Mouse (Mus musculus) brain, embryonic 18.5 days (tissue): ENCODE measurements around the gene Zc3h7b.
"Not testable (repeated sequence)": the region's sequence is repeated elsewhere in the genome, so short reads cannot be mapped to it uniquely, and the experiment has no call there.

Experiments
- DNase-seq: peaks from one replicate; pipeline ENCODE4 v3.0.0-alpha.2; 2012; ENCODE audit warnings: low read depth, low spot score

Zc3h7b gene

DNA sequence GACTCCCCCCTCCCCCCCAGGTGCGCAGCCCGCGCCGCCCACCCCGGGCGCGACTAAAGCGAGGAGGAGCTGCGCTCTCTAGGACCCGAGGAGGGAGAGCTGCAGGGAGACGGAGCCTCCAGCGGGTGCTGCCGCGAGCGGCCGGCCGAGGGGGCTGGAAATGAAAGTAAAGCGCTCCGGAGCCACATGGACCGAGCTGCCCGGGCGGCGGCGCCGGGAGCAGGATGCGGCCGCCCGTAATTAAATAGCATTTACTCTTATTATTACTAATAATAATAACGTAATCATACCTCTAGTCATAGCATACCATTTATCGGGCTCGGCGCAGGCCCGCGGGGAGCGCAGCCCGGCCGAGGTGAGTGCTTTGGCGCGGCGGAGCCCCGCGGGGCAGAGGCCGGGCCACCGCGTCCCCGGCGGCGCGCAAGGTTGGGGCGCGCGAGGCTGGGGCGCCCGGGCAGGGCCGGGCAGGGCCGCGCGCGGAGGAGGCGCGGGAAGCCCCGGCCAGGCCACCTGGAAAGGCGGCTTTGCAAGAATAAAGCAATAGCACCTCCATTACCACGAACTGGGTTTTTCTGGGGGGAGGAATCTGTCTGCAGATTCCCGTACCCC lies at the start of gene Zc3h7b, which contains the start of gene Rangap1:
Gene Zc3h7b, plus strand, starts transcription at position 66 of the 609 bp plus-strand sequence.
Gene Rangap1, minus strand, starts transcription at position 539 of the 609 bp plus-strand sequence.
- DNase-seq: peak; percentile 39

DNA sequence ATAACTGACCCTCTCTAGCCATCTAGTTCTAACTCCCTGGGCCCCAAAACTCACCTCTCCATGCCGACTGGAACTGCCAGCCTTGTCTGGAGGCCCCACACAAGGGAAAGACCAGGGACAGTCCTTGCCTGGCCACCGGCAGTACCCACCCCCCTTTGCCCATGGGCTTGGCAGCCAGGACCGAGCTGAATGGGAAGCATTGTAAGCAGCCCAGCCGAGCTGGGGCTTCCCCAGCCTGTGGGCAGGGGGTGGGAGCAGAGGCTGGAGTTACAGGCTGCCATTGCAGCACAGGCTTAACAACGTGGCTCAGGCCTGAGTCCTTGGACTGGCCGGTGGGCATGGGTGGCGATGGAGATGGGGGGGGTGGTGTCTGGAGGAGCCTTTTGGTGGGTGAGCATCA lies 47.7 kb upstream of the Zc3h7b start, which contains the start of gene Chadl:
Gene Chadl, minus strand, starts transcription at position 113 of the 400 bp plus-strand sequence.
- no peak for DNase-seq

DNA sequence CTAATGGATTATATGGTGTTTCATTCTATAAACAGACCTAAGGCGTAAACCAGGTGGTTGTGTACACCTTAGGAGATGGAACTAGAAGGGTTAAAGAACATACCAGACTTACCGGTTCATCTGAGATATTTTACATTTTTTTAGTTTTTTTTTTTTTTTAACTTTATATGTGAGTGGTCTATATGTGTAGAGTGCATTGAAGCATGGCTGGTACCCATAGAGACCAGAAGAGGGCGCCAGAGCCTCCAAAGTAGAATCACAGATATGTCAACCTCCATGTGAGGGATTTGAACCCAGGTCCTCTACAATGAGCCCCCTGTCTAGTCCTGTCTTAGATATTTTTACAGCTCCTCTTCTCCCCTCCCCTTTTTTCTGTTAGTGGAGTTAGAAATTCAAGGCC lies 47.0 kb upstream of the Zc3h7b start:
- no peak for DNase-seq

DNA sequence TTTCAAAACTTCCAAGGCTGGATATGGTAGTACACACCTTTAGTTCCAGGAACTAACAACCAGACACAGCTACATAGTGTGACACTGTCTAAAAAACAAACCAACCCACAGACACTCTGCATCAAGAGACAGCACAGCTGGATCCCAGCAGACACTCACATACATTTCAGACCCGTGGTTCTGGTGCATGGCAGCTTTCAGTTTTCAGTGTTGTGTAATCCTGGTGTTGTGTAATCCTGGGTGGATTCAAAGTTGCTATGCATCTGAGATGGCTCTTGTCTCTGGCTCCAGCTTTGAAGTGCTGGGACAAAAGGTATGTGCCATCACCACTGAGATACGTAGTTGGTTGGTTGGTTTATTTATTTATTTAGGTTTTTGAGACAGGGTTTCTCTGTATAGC lies 46.3 kb upstream of the Zc3h7b start:
- DNase-seq: no peak

GRCm38 (mm10) chr15:81700161-81700560 lies 44.7 kb upstream of the Zc3h7b start:
- no peak for DNase-seq

- DNase-seq: no peak
Observed at GRCm38 (mm10) chr15:81700601-81701000, 44.3 kb upstream of the Zc3h7b start.

- DNase-seq: not testable (repeated sequence)
Observed at GRCm38 (mm10) chr15:81701350-81701749, 43.5 kb upstream of the Zc3h7b start.

- DNase-seq: no peak
Observed at GRCm38 (mm10) chr15:81702306-81703093, 42.4 kb upstream of the Zc3h7b start.

GRCm38 (mm10) chr15:81703094-81703489 lies 41.8 kb upstream of the Zc3h7b start:
- DNase-seq: no peak

GRCm38 (mm10) chr15:81708991-81709390 lies 35.9 kb upstream of the Zc3h7b start:
- no peak for DNase-seq

- no peak for DNase-seq
Observed at GRCm38 (mm10) chr15:81709686-81710085, 35.2 kb upstream of the Zc3h7b start.

- no peak for DNase-seq
Observed at GRCm38 (mm10) chr15:81710801-81711200, 34.1 kb upstream of the Zc3h7b start.

DNA sequence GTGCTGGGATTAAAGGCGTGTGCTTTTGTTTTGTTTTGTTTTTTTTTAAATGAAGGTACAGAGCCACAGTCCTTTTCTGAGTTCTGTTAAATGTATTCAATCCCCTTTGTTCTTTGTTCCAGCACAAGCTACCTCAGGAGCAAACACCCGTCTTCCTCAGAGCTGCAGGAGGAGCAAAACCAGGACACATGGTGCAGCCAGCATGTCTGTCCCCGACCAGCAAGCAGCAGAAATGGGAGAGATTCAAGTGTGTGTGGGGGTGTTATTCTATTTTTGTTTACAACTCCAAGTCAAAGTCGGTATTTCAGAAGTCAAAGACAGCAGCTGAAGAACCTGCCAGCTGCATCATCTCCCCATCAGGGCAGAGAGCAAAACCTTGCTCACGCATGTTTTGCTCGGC lies 31.1 kb upstream of the Zc3h7b start:
- no peak for DNase-seq

DNA sequence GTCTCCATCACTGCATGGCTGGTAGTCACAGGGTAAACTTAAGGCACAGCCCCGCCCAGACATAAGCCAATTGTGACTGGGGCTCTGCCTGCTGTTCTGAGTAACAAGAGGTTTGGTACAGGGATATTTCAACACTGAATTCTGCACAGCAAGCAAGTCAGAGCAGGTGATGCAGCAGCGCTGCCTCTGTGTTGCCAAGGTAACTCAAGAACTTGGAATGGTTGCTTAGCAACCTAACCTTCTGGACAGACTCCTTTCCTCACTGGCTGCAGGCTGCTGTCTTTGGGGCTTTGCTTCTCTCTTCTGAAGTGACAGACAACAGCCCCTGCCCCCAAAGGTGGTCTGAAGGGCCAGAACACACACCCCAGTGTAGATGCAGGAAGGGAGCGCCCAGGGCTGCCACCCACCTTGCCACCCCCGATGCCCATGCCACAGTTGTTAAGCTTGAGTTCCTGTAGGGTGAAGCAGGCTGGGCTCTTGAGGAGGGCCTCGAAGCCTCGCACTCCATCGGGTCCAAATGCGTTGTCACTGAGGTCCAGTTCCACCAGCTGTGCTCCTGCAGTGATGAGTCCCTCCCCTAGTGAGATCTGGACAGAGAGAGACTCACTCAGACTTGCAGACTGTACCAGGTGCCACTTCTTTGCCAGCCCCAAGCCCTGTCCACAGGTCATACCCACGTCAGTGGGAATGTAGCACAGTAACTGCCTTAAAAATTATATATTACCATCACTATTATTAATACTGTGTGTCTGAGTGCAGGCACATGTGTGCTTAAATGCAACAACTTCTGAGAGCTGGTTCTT lies 26.3 kb upstream of the Zc3h7b start:
- peak; percentile 40 for DNase-seq

DNA sequence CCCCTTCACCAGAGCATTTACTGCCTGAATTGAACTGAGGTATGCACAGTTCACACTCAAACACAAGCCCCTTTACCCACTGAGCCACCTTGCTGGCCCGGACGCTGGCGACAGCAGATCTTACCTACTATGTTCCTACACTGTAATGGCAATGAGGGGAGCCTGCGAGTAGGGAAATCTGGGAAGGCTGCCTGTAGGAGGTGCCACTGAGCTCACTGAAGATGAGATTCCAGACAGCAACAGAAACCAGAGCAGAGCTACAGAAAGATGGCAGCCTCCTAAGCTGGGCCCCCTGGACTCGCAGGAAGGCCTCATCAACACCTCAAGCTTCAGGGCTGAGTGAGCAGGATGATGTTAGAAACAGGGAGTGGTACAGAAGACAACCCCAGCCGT lies 25.7 kb upstream of the Zc3h7b start:
- no peak for DNase-seq

DNA sequence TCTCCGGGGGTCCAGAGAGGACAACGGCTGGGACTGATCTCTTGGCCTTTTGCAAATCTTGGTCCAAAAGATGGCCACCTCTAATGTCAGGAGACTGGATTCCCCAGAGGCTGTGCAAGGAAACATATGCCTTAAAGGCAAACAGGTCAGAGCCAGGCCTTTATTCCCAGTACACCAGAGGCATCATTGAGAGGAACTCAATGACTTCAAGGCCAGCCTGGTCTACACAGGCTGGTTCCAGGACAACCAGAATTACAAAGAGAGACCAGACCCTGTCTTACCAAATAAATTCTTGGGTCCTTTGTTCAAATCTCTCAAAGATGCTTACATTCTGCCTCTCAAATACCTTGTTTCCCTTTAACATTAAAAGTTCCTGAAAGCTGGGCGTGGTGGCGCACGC lies 22.5 kb upstream of the Zc3h7b start:
- no peak for DNase-seq

DNA sequence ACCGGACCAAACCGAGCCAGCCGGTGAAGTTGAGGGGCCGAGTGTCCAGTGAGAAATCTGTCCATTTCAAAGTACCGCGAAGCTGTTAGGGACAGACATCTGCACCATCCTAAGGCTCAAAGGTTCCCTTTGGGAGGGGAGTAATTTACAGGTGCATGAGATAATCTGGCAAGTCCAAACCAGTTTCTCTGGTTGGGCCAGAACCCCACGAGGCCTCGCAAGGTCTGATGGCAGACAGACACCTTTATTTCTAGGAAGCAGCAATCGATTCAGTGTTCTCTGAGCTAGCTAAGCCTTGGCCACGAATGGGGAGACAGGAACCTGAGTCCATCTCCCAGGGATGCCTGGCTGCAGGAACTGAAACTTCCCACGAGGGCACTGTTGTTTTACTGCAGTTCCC lies 21.2 kb upstream of the Zc3h7b start:
- DNase-seq: no peak

GRCm38 (mm10) chr15:81725965-81726364 lies 18.9 kb upstream of the Zc3h7b start:
- DNase-seq: no peak

DNA sequence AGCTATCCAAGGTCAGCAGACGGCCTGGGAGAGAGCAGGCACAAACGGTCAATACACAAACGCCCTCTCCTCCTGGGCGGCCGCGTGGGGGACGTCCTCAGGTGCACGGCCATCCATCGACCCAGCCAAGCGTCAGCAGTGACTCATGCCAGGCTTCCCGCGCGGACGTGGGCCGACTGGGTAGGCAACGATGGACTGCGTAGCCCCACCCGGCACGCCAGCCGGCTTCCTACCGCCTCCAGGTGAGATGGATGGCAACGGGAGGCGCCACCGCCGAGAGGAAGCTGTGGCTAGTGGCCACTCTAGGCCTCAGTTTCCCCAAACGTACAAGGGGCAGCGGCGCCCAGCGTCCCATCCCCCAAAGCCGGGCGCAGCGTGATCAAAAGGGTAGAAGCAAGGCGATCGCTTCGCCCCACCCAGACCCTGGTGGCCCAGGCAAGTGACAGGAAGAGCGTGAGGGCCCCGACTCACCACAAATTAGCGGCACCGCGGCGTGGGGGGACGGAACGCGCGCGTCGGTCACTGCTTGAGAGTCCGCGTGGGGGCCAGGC lies 15.5 kb upstream of the Zc3h7b start:
- DNase-seq: no peak

GRCm38 (mm10) chr15:81729792-81730635 lies 14.8 kb upstream of the Zc3h7b start:
- peak; percentile 99 for DNase-seq

DNA sequence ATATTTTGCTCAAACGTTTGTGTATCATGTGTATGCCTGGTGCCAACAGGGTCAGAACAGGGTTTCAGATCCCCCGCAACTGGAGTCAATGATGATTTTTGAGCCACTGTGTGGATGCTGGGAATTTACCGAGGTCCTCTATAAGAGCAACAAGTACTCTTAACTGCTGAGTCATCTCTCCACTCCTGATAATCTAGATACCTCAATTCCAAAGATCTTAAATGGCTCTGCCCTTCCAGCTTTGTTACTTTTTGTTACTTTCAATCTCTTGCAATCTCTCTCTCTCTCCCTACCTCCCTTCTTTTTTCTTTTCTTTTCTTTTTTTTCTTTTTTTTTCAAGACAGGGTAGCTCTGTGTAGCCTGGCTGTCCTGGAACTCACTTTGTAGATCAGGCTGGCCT lies 9.8 kb upstream of the Zc3h7b start:
- DNase-seq: no peak
